In the genomic region with DNA sequence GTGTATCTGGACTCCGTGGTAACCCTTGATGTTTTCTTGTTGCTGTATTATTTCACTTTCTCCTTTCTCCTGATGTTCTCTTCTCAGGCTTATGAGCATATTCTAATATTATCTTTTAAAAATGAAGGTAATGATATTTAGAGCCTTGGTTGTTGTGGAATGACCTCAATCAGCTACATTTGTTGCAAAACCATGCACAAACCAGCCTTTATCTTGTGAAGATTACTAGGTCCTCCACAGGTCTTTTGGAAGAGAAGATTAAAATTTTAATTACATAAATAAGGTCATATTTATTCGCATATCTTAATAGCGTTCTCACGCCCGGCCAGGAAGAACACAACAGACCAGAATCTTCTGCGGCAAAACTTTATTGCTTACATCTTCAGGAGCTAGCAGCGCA, we compare ENCODE assay signal across 10 mouse cellular contexts.
DNase-seq lines count a peak whose midpoint lies in the region; ATAC-seq and TF ChIP-seq lines count a peak whose summit lies in the region.
"Had no signal": no experiment of that assay in that cellular context is flagged by ENCODE, and none has a peak within 500 bp of the region (broad histone marks: within the 10 kb centered on the region; RNA-seq: fewer than 3 reads in every experiment).

No protein-coding gene starts in this region.

- TF ChIP-seq CTCF in midbrain, postnatal 0 days (IDR thresholded peaks at IDR 0.05) = no peak

- no peak for DNase-seq in hindbrain, embryonic 10.5 days (ENCODE audit: low spot score)
- DNase-seq in hindbrain, embryonic 11.5 days (ENCODE audit: low spot score) = no peak
- no peak for DNase-seq in forebrain, embryonic 11.5 days (ENCODE audit: low spot score)
- DNase-seq in intestine, embryonic 14.5 days (ENCODE audit: low spot score) = no peak
- no peak for DNase-seq in midbrain, postnatal 0 days (ENCODE audit: low spot score)
- no peak for DNase-seq in cerebellum, postnatal 10 days
- no peak for DNase-seq in layer of hippocampus, postnatal 36 days
- DNase-seq: heart, postnatal 36 days; thymus, postnatal 14 days had no signal

- peak overlapping the region; percentile 37 for H3K4me3 ChIP-seq in hindbrain, embryonic 10.5 days
- H3K4me3 ChIP-seq in hindbrain, embryonic 11.5 days (ENCODE audit: low read depth, low read length) = no peak overlapping the region
- 0 out of 2 replicates have a peak overlapping the region, but pooled peaks have one; percentile 2 for H3K4me3 ChIP-seq in forebrain, embryonic 11.5 days (ENCODE audit: low read depth, low read length)
- H3K4me3 ChIP-seq in intestine, embryonic 14.5 days (ENCODE audit: low read depth, low read length) = peak overlapping the region; percentile 16
- peak overlapping the region; percentile 22 for H3K4me3 ChIP-seq in midbrain, postnatal 0 days (ENCODE audit: low read depth, low read length)

- no peak for ATAC-seq in hindbrain, embryonic 11.5 days (ENCODE audit: low FRiP score)
- no peak for ATAC-seq in forebrain, embryonic 11.5 days (replicated peaks; ENCODE audit: low FRiP score)
- ATAC-seq in intestine, embryonic 14.5 days (replicated peaks; ENCODE audit: low FRiP score, low TSS enrichment, low read depth) = no peak
- ATAC-seq in midbrain, postnatal 0 days (ENCODE audit: low FRiP score) = no peak
- ATAC-seq in CD4-positive, CD25-positive, alpha-beta regulatory T cell, adult 4 months = no peak

- 78% methylated on average over 7 of the region's 7 CpGs for WGBS in hindbrain, embryonic 10.5 days
- 80% methylated on average over 7 of the region's 7 CpGs for WGBS in hindbrain, embryonic 11.5 days
- WGBS in forebrain, embryonic 11.5 days = 75% methylated on average over 7 of the region's 7 CpGs
- 77% methylated on average over 7 of the region's 7 CpGs for WGBS in intestine, embryonic 14.5 days
- 68% methylated on average over 7 of the region's 7 CpGs for WGBS in midbrain, postnatal 0 days

- H3K9me3 ChIP-seq in hindbrain, embryonic 10.5 days = no peaks in the 10 kb centered on the region
- H3K9me3 ChIP-seq in hindbrain, embryonic 11.5 days (ENCODE audit: control insufficient read depth, low read length) = no peaks in the 10 kb centered on the region
- H3K9me3 ChIP-seq in forebrain, embryonic 11.5 days (ENCODE audit: control insufficient read depth, low read length) = no peaks in the 10 kb centered on the region
- H3K9me3 ChIP-seq in intestine, embryonic 14.5 days (ENCODE audit: control insufficient read depth, low read length) = no peaks in the 10 kb centered on the region
- no peaks in the 10 kb centered on the region for H3K9me3 ChIP-seq in midbrain, postnatal 0 days (ENCODE audit: low read length)

- no peak overlapping the region for H3K9ac ChIP-seq in hindbrain, embryonic 11.5 days (ENCODE audit: low read depth, low read length)
- H3K9ac ChIP-seq in forebrain, embryonic 11.5 days (ENCODE audit: low read length) = no peak overlapping the region
- H3K9ac ChIP-seq in intestine, embryonic 14.5 days (ENCODE audit: low read length) = no peak overlapping the region
- no peak overlapping the region for H3K9ac ChIP-seq in midbrain, postnatal 0 days (replicated peaks; ENCODE audit: low read length, poor library complexity, severe bottlenecking)

- H3K4me2 ChIP-seq in hindbrain, embryonic 11.5 days (replicated peaks; ENCODE audit: low read depth, low read length) = no peak overlapping the region
- peak overlapping the region; percentile 20; the same call in 1 of the 2 replicates for H3K4me2 ChIP-seq in forebrain, embryonic 11.5 days (ENCODE audit: low read depth, low read length, severe bottlenecking)
- H3K4me2 ChIP-seq in intestine, embryonic 14.5 days (ENCODE audit: low read length) = peak overlapping the region; percentile 32; the same call in 1 of the 2 replicates
- peak overlapping the region; percentile 15; the same call in 1 of the 2 replicates for H3K4me2 ChIP-seq in midbrain, postnatal 0 days (ENCODE audit: low read depth, low read length, poor library complexity, severe bottlenecking)

- no peak overlapping the region; the same call in 1 of the 2 replicates for H3K27ac ChIP-seq in hindbrain, embryonic 10.5 days
- H3K27ac ChIP-seq in hindbrain, embryonic 11.5 days (ENCODE audit: low read depth, low read length) = no peak overlapping the region
- no peak overlapping the region for H3K27ac ChIP-seq in forebrain, embryonic 11.5 days (ENCODE audit: low read depth, low read length)
- H3K27ac ChIP-seq in intestine, embryonic 14.5 days (ENCODE audit: low read depth) = no peak overlapping the region
- H3K27ac ChIP-seq in midbrain, postnatal 0 days (ENCODE audit: low read depth, low read length) = no peak overlapping the region

- no peaks in the 10 kb centered on the region for H3K36me3 ChIP-seq in hindbrain, embryonic 10.5 days
- H3K36me3 ChIP-seq in hindbrain, embryonic 11.5 days (ENCODE audit: control insufficient read depth, insufficient read depth, low read length) = no peaks in the 10 kb centered on the region
- H3K36me3 ChIP-seq in forebrain, embryonic 11.5 days (ENCODE audit: control insufficient read depth, insufficient read depth, low read length) = no peaks in the 10 kb centered on the region
- no peaks in the 10 kb centered on the region for H3K36me3 ChIP-seq in intestine, embryonic 14.5 days (ENCODE audit: control insufficient read depth, insufficient read depth, low read length)
- no peaks in the 10 kb centered on the region for H3K36me3 ChIP-seq in midbrain, postnatal 0 days (ENCODE audit: insufficient read depth, low read length)

- H3K4me1 ChIP-seq in hindbrain, embryonic 10.5 days (replicated peaks) = no peaks in the 10 kb centered on the region
- H3K4me1 ChIP-seq in hindbrain, embryonic 11.5 days (replicated peaks; ENCODE audit: control insufficient read depth, insufficient read depth, low read length) = no peaks in the 10 kb centered on the region
- H3K4me1 ChIP-seq in forebrain, embryonic 11.5 days (replicated peaks; ENCODE audit: control insufficient read depth, insufficient read depth, low read length) = no peaks in the 10 kb centered on the region
- no peaks in the 10 kb centered on the region for H3K4me1 ChIP-seq in intestine, embryonic 14.5 days (replicated peaks; ENCODE audit: control insufficient read depth, insufficient read depth, low read length)
- H3K4me1 ChIP-seq in midbrain, postnatal 0 days (ENCODE audit: insufficient read depth, low read length) = no peaks in the 10 kb centered on the region

- no peaks in the 10 kb centered on the region for H3K27me3 ChIP-seq in hindbrain, embryonic 10.5 days (ENCODE audit: insufficient read depth, poor library complexity, severe bottlenecking)
- no peaks in the 10 kb centered on the region for H3K27me3 ChIP-seq in hindbrain, embryonic 11.5 days (ENCODE audit: control insufficient read depth, insufficient read depth, low read length)
- H3K27me3 ChIP-seq in forebrain, embryonic 11.5 days (ENCODE audit: control insufficient read depth, insufficient read depth, low read length) = no peaks in the 10 kb centered on the region
- H3K27me3 ChIP-seq in intestine, embryonic 14.5 days (replicated peaks; ENCODE audit: control insufficient read depth, insufficient read depth, low read length) = no peaks in the 10 kb centered on the region
- no peaks in the 10 kb centered on the region for H3K27me3 ChIP-seq in midbrain, postnatal 0 days (ENCODE audit: insufficient read depth, low read length)
